Mouse (Mus musculus): ENCODE results near the gene Wdr17. TPM values are rescaled to one million over a fixed set of nuclear protein-coding genes. Genes with fewer than 3 reads are reported as not detected.

Gene Wdr17
- 12.3 and 12.6 TPM in 2 replicates for polyA plus RNA-seq (2015; fragmentation: Nextera tagmentation; extraction: Ambion mirVana)

- no peak within 1 kb of the TSS for H3K4me2 ChIP-seq
- no peak within 1 kb of the TSS for H3K9ac ChIP-seq
- no peak within 1 kb of the TSS for H3K27ac ChIP-seq
- 87% methylated on average over 9 of the region's 9 CpGs for WGBS
- no peaks in the 10 kb centered on the region for H3K27me3 ChIP-seq
- no peaks in the 10 kb centered on the region for H3K4me1 ChIP-seq
- no peaks in the 10 kb centered on the region for H3K9me3 ChIP-seq (replicated peaks)
- no peak for ATAC-seq
- H3K4me3 ChIP-seq, result no peak within 1 kb of the TSS
- no peaks in the 10 kb centered on the region for H3K36me3 ChIP-seq (ENCODE audit: poor library complexity, severe bottlenecking)
Measured at GRCm38 (mm10) chr8:54886987-54887785, at the start of gene Wdr17. Wdr17 (minus strand) TSS chr8:54887184.

- no peak for ATAC-seq
- 81% methylated on average over 2 of the region's 2 CpGs for WGBS
- no peak overlapping the region for H3K4me3 ChIP-seq
Measured at GRCm38 (mm10) chr8:54932306-54932705, 45.3 kb upstream of the Wdr17 start.

GRCm38 (mm10) chr8:54924936-54925335 lies 38.0 kb upstream of the Wdr17 start:
- no peaks in the 10 kb centered on the region for H3K27me3 ChIP-seq
- no peaks in the 10 kb centered on the region for H3K36me3 ChIP-seq (ENCODE audit: poor library complexity, severe bottlenecking)
- no peak for ATAC-seq
- H3K4me3 ChIP-seq, result no peak overlapping the region
- no peaks in the 10 kb centered on the region for H3K9me3 ChIP-seq (replicated peaks)
- peaks cover 17% of the 10 kb centered on the region for H3K4me1 ChIP-seq
- no peak overlapping the region for H3K9ac ChIP-seq
- H3K27ac ChIP-seq, result no peak overlapping the region
- no peak overlapping the region for H3K4me2 ChIP-seq
- 91% methylated on average over 3 of the region's 3 CpGs for WGBS

More at GRCm38 (mm10) chr8:54932306-54932705, 45.3 kb upstream of the Wdr17 start:
- Histone ChIP-seq H3K4me2 (no peak overlapping the region), H3K36me3 (ENCODE audit: poor library complexity, severe bottlenecking) (no peaks in the 10 kb centered on the region), H3K4me1 (no peaks in the 10 kb centered on the region), H3K27me3 (no peaks in the 10 kb centered on the region), H3K27ac (no peak overlapping the region), H3K9me3 (replicated peaks) (no peaks in the 10 kb centered on the region), H3K9ac (no peak overlapping the region)

GRCm38 (mm10) chr8:54922160-54922855 lies 35.3 kb upstream of the Wdr17 start:
- H3K4me3 ChIP-seq, result no peak overlapping the region
- H3K27ac ChIP-seq, result peak overlapping the region; percentile 80
- H3K4me1 ChIP-seq, result peaks cover 17% of the 10 kb centered on the region
- no peak overlapping the region for H3K9ac ChIP-seq
- H3K9me3 ChIP-seq (replicated peaks), result no peaks in the 10 kb centered on the region
- WGBS, result 6% methylated on average over 2 of the region's 2 CpGs
- no peaks in the 10 kb centered on the region for H3K36me3 ChIP-seq (ENCODE audit: poor library complexity, severe bottlenecking)
- H3K4me2 ChIP-seq, result peak overlapping the region; percentile 2; the same call in 1 of the 2 replicates
- H3K27me3 ChIP-seq, result no peaks in the 10 kb centered on the region
- peak; percentile 75 for ATAC-seq

GRCm38 (mm10) chr8:54917710-54918109 lies 30.7 kb upstream of the Wdr17 start:
- 78% methylated on average over 7 of the region's 9 CpGs for WGBS
- no peak overlapping the region for H3K4me3 ChIP-seq

GRCm38 (mm10) chr8:54912891-54913290 lies 25.9 kb upstream of the Wdr17 start:
- Histone ChIP-seq H3K4me3 (no peak overlapping the region), H3K9me3 (replicated peaks) (no peaks in the 10 kb centered on the region), H3K9ac (no peak overlapping the region), H3K36me3 (ENCODE audit: poor library complexity, severe bottlenecking) (no peaks in the 10 kb centered on the region), H3K4me2 (no peak overlapping the region), H3K4me1 (no peaks in the 10 kb centered on the region), H3K27ac (no peak overlapping the region), H3K27me3 (no peaks in the 10 kb centered on the region)
- ATAC-seq, result no peak
- 97% methylated on average over 2 of the region's 2 CpGs for WGBS

More at GRCm38 (mm10) chr8:54917710-54918109, 30.7 kb upstream of the Wdr17 start:
- peaks cover 11% of the 10 kb centered on the region for H3K4me1 ChIP-seq
- H3K36me3 ChIP-seq (ENCODE audit: poor library complexity, severe bottlenecking), result no peaks in the 10 kb centered on the region
- no peak overlapping the region for H3K4me2 ChIP-seq
- no peak overlapping the region for H3K27ac ChIP-seq
- ATAC-seq, result no peak
- no peak overlapping the region for H3K9ac ChIP-seq
- no peaks in the 10 kb centered on the region for H3K27me3 ChIP-seq
- H3K9me3 ChIP-seq (replicated peaks), result no peaks in the 10 kb centered on the region

GRCm38 (mm10) chr8:54899444-54899843 lies 12.5 kb upstream of the Wdr17 start:
- ATAC-seq, result no peak

GRCm38 (mm10) chr8:54894637-54895322 lies 7.8 kb upstream of the Wdr17 start:
- Histone ChIP-seq H3K4me3 (no peak overlapping the region), H3K4me1 (no peaks in the 10 kb centered on the region), H3K36me3 (ENCODE audit: poor library complexity, severe bottlenecking) (no peaks in the 10 kb centered on the region), H3K9ac (no peak overlapping the region), H3K9me3 (replicated peaks) (no peaks in the 10 kb centered on the region), H3K4me2 (no peak overlapping the region), H3K27ac (0 out of 2 replicates have a peak overlapping the region, but pooled peaks have one; percentile 19), H3K27me3 (no peaks in the 10 kb centered on the region)
- peak; percentile 41; the same call in 1 of the 2 replicates for ATAC-seq
- 79% methylated on average over 2 of the region's 2 CpGs for WGBS

More at GRCm38 (mm10) chr8:54899444-54899843, 12.5 kb upstream of the Wdr17 start:
- no peak overlapping the region for H3K9ac ChIP-seq
- no peaks in the 10 kb centered on the region for H3K9me3 ChIP-seq (replicated peaks)
- H3K27me3 ChIP-seq, result no peaks in the 10 kb centered on the region
- H3K4me1 ChIP-seq, result no peaks in the 10 kb centered on the region
- H3K36me3 ChIP-seq (ENCODE audit: poor library complexity, severe bottlenecking), result no peaks in the 10 kb centered on the region
- WGBS, result 92% methylated on average over 2 of the region's 2 CpGs
- no peak overlapping the region for H3K27ac ChIP-seq
- no peak overlapping the region for H3K4me3 ChIP-seq
- no peak overlapping the region for H3K4me2 ChIP-seq

GRCm38 (mm10) chr8:54894180-54894579 lies 7.2 kb upstream of the Wdr17 start:
- H3K9ac ChIP-seq, result no peak overlapping the region
- H3K27me3 ChIP-seq, result no peaks in the 10 kb centered on the region
- no peaks in the 10 kb centered on the region for H3K9me3 ChIP-seq (replicated peaks)
- no peak overlapping the region for H3K4me2 ChIP-seq
- H3K27ac ChIP-seq, result no peak overlapping the region
- H3K4me3 ChIP-seq, result no peak overlapping the region
- WGBS, result 77% methylated on average over 1 of the region's 1 CpGs
- H3K36me3 ChIP-seq (ENCODE audit: poor library complexity, severe bottlenecking), result no peaks in the 10 kb centered on the region
- ATAC-seq, result peak; percentile 41; the same call in 1 of the 2 replicates
- no peaks in the 10 kb centered on the region for H3K4me1 ChIP-seq

- ATAC-seq, result no peak
- no peak overlapping the region for H3K4me2 ChIP-seq
- no peaks in the 10 kb centered on the region for H3K4me1 ChIP-seq
- H3K27ac ChIP-seq, result no peak overlapping the region
- no peak overlapping the region for H3K4me3 ChIP-seq
- H3K27me3 ChIP-seq, result no peaks in the 10 kb centered on the region
- 89% methylated on average over 4 of the region's 4 CpGs for WGBS
- no peaks in the 10 kb centered on the region for H3K9me3 ChIP-seq (replicated peaks)
- no peaks in the 10 kb centered on the region for H3K36me3 ChIP-seq (ENCODE audit: poor library complexity, severe bottlenecking)
- no peak overlapping the region for H3K9ac ChIP-seq
Measured at GRCm38 (mm10) chr8:54886560-54886959, 424 bp downstream of the Wdr17 start.

GRCm38 (mm10) chr8:54876458-54876857 lies 10.5 kb downstream of the Wdr17 start:
- 88% methylated on average over 4 of the region's 4 CpGs for WGBS

GRCm38 (mm10) chr8:54864761-54865064 lies 22.3 kb downstream of the Wdr17 start:
- Histone ChIP-seq H3K4me3 (no peak overlapping the region), H3K36me3 (ENCODE audit: poor library complexity, severe bottlenecking) (no peaks in the 10 kb centered on the region), H3K4me2 (no peak overlapping the region), H3K9me3 (replicated peaks) (no peaks in the 10 kb centered on the region), H3K9ac (no peak overlapping the region), H3K27me3 (no peaks in the 10 kb centered on the region), H3K27ac (peak overlapping the region; percentile 57; the same call in 1 of the 2 replicates), H3K4me1 (no peaks in the 10 kb centered on the region)
- 50% methylated on average over 1 of the region's 1 CpGs for WGBS
- peak; percentile 87 for ATAC-seq

More at GRCm38 (mm10) chr8:54876458-54876857, 10.5 kb downstream of the Wdr17 start:
- H3K4me2 ChIP-seq, result no peak overlapping the region
- H3K27ac ChIP-seq, result no peak overlapping the region
- no peaks in the 10 kb centered on the region for H3K27me3 ChIP-seq
- no peaks in the 10 kb centered on the region for H3K4me1 ChIP-seq
- no peak overlapping the region for H3K4me3 ChIP-seq
- no peak overlapping the region for H3K9ac ChIP-seq
- no peaks in the 10 kb centered on the region for H3K36me3 ChIP-seq (ENCODE audit: poor library complexity, severe bottlenecking)
- no peaks in the 10 kb centered on the region for H3K9me3 ChIP-seq (replicated peaks)
- ATAC-seq, result no peak; the same call in 1 of the 2 replicates

All from forebrain, embryonic 13.5 days (tissue).